Comparison of ENCODE assay signal across 8 mouse cellular contexts in the genomic region with DNA sequence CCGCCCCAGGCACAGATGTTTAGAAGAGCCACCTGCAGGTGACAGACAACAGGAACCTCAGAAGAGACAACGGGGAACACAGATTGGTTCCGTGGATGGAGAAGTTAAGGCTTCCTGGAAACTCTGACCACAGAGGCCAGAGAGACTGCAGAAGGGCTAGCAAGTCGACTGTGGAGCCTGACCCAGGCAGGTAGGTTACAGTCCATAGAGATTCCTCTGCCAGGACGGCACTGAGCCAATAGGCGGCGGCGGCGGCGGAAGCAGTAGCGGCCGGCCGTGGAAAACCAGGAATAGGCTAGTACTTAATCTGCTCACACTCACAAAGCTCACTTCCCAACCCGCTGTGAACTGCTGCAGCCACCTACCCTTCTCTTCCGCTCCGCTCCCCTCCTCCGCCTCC. TPM values are rescaled to one million over a fixed set of nuclear protein-coding genes. Genes with fewer than 3 reads are reported as not detected.
DNase-seq lines count a peak whose midpoint lies in the region; TF ChIP-seq lines count a peak whose summit lies in the region.

No protein-coding gene starts in this region.

- H3K4me3 ChIP-seq in left cerebral cortex, adult 2 months, result no peak overlapping the region; the same call in 1 of the 2 replicates
- H3K4me3 ChIP-seq in cortical plate, adult 2 months (ENCODE audit: insufficient read depth, low read length), result no peak overlapping the region

- TF ChIP-seq POLR2A in cortical plate, adult 2 months (IDR thresholded peaks at IDR 0.05; ENCODE audit: extremely low read depth, insufficient read depth, low read length), result no peak

- H3K27ac ChIP-seq in left cerebral cortex, adult 2 months, result peak overlapping the region; percentile 26
- H3K27ac ChIP-seq in cortical plate, adult 2 months (ENCODE audit: insufficient read depth, low read length), result 0 out of 2 replicates have a peak overlapping the region, but pooled peaks have one; percentile 6

- DNase-seq in left cerebral cortex, adult 2 months (ENCODE audit: extremely low spot score in 1 of 2, low spot score in 2 of 2), result peak in 1 of 2 experiments; percentile 41
- DNase-seq in left cerebral cortex, adult 8-10 months (ENCODE audit: low spot score in 2 of 2), result no peak
- peak; percentile 62 to 70 for DNase-seq in heart, adult 9 months (ENCODE audit: low spot score in 2 of 2)
- DNase-seq in kidney, adult 18-20 months, result peak; percentile 79
- DNase-seq in lung, adult 18-20 months, result peak; percentile 69 to 81
- peak; percentile 40 for DNase-seq in retina, embryonic 14.5 days (ENCODE audit: low spot score)
- DNase-seq in adipocyte (ENCODE audit: low spot score), result no peak

- H3K4me1 ChIP-seq in cortical plate, adult 2 months (ENCODE audit: control insufficient read depth, insufficient read depth, low read length), result 0 out of 2 replicates have a peak, but pooled peaks cover under 1% of the 10 kb centered on the region

- no peak; the same call in 1 of the 2 replicates for TF ChIP-seq CTCF in left cerebral cortex, adult 2 months (IDR thresholded peaks at IDR 0.05)
- no peak for TF ChIP-seq CTCF in cortical plate, adult 2 months (IDR thresholded peaks at IDR 0.05; ENCODE audit: extremely low read depth, insufficient read depth, low read length)

- intact Hi-C loops in left cerebral cortex, adult 2 months (cut with DNase I), result loop anchor here (2.0 to 10.0 kb wide), 2 partner anchors 34 to 182 kb away; no protein-coding TSS in a partner anchor

RNA-seq across cellular contexts. Expression of gene Tmed2, which starts 3.7 kb away (rescaled TPM):
- 10 to 100 TPM; 95.4 to 98.9 TPM for total RNA-seq in left cerebral cortex, adult 2 months (2021)
- total RNA-seq in left cerebral cortex, adult 8-10 months (2022), result 100 to 1,000 TPM; 104 to 114 (median 110) TPM
- 110 and 121 TPM in 2 replicates for polyA plus RNA-seq in cortical plate, adult 2 months (2012; rRNA removed)

RNA-seq across cellular contexts. Expression of gene Rilpl1, which starts 5.6 kb away (rescaled TPM):
- total RNA-seq in left cerebral cortex, adult 2 months (2021), result 10 to 100 TPM; 84.6 to 84.8 TPM
- 10 to 100 TPM; 51.6 to 69.0 (median 61.8) TPM for total RNA-seq in left cerebral cortex, adult 8-10 months (2022)
- polyA plus RNA-seq in cortical plate, adult 2 months (2012; rRNA removed), result 55.4 and 56.5 TPM in 2 replicates

RNA-seq across cellular contexts. Expression of gene Ddx55, which starts 15.9 kb away (rescaled TPM):
- 10 to 100 TPM; 25.8 to 28.3 TPM for total RNA-seq in left cerebral cortex, adult 2 months (2021)
- 10 to 100 TPM; 24.9 to 28.0 (median 27.0) TPM for total RNA-seq in left cerebral cortex, adult 8-10 months (2022)
- 40.3 and 42.4 TPM in 2 replicates for polyA plus RNA-seq in cortical plate, adult 2 months (2012; rRNA removed)

RNA-seq across cellular contexts. Expression of gene Eif2b1, which starts 42.2 kb away (rescaled TPM):
- total RNA-seq in left cerebral cortex, adult 2 months (2021), result 10 to 100 TPM; 35.1 to 37.7 TPM
- 10 to 100 TPM; 30.2 to 38.8 (median 32.8) TPM for total RNA-seq in left cerebral cortex, adult 8-10 months (2022)
- polyA plus RNA-seq in cortical plate, adult 2 months (2012; rRNA removed), result 32.6 and 32.9 TPM in 2 replicates

RNA-seq across cellular contexts. Expression of gene Gtf2h3, which starts 42.2 kb away (rescaled TPM):
- total RNA-seq in left cerebral cortex, adult 2 months (2021), result 10 to 100 TPM; 26.6 to 28.6 TPM
- 10 to 100 TPM; 24.3 to 27.5 (median 25.7) TPM for total RNA-seq in left cerebral cortex, adult 8-10 months (2022)
- polyA plus RNA-seq in cortical plate, adult 2 months (2012; rRNA removed), result 46.0 and 47.5 TPM in 2 replicates

Comparison
In these comparisons a context has a peak if more than half of its experiments do, and no peak if none do; other contexts are left out.
1. DNase-seq: peak in heart, adult 9 months (2 of 2), kidney, adult 18-20 months (single experiment), lung, adult 18-20 months (2 of 2) and retina, embryonic 14.5 days (single experiment); none in left cerebral cortex, adult 8-10 months (0 of 2) and adipocyte (single experiment).